Mouse (Mus musculus): ENCODE data around the gene Rragd. TPM values are rescaled to one million over a fixed set of nuclear protein-coding genes. Genes with fewer than 3 reads are reported as not detected.

Rragd gene
- polyA plus RNA-seq, 1 experiment from 2014 or later, result 1.7 TPM

DNA sequence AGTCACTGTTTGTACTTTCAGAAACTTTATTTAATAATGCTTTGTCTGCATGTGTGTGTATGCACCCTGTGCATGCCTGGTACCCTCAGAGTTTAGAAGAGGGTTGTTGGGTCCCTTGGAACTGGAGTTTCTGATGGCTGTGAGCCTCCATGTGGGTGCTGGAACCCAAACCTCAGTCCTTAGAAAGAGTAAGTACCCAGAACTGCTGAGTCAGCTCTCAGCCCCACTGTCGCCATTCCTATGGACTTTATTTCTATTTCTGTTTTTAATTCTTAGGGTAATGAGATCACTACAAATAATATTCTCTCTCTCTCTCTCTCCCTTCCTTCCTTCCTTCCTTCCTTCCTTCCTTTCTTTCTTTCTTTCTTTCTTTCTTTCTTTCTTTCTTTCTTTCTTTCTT, 27.2 kb downstream of the Rragd start:
- DNase-seq (no peak), ATAC-seq (no peak)
- 74% methylated on average over 1 of the region's 1 CpGs for WGBS (ENCODE audit: insufficient replicate concordance)
- Histone ChIP-seq H3K4me1 (ENCODE audit: insufficient read depth) (no peaks in the 10 kb centered on the region), H3K36me3 (replicated peaks; ENCODE audit: insufficient read depth, low read length) (no peaks in the 10 kb centered on the region), H3K4me3 (ENCODE audit: low read depth, low read length) (no peak overlapping the region), H3K27ac (ENCODE audit: low read depth) (no peak overlapping the region), H3K9ac (replicated peaks) (no peak overlapping the region), H3K9me3 (ENCODE audit: low read length) (no peaks in the 10 kb centered on the region), H3K27me3 (ENCODE audit: insufficient read depth, low read length) (no peaks in the 10 kb centered on the region), H3K4me2 (ENCODE audit: low read depth, low read length) (no peak overlapping the region)
- TF ChIP-seq EP300 (IDR thresholded peaks at IDR 0.05; ENCODE audit: low read depth), result no peak
- TF ChIP-seq CTCF (IDR thresholded peaks at IDR 0.05; ENCODE audit: low read depth), result no peak

DNA sequence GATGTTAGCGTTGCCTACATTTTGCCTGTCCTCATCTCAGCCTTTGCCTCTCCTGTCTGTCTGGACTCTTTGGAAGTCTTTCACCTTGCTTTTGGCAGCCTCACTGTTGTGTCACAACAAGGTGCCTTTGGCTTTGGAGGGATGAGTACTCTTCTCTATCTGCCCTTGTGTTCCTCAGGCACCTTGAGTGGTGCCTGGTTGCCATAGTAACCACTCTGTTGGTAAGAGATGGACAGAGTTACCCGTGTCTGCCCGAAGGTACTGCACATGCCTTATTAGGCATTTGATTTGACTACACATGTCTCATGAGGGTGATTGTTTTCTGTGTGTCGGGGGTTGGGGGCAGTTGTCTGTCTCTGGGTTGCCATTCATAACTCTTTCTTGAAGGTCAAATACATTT, 29.6 kb downstream of the Rragd start:
- H3K4me3 ChIP-seq (ENCODE audit: low read depth, low read length), result no peak overlapping the region
- H3K27me3 ChIP-seq (ENCODE audit: insufficient read depth, low read length), result no peaks in the 10 kb centered on the region
- H3K9ac ChIP-seq (replicated peaks), result no peak overlapping the region
- DNase-seq, result no peak
- 78% methylated on average over 4 of the region's 4 CpGs for WGBS (ENCODE audit: insufficient replicate concordance)
- no peaks in the 10 kb centered on the region for H3K36me3 ChIP-seq (replicated peaks; ENCODE audit: insufficient read depth, low read length)
- no peak overlapping the region for H3K27ac ChIP-seq (ENCODE audit: low read depth)
- H3K4me1 ChIP-seq (ENCODE audit: insufficient read depth), result no peaks in the 10 kb centered on the region
- no peak for TF ChIP-seq CTCF (IDR thresholded peaks at IDR 0.05; ENCODE audit: low read depth)
- no peak for TF ChIP-seq EP300 (IDR thresholded peaks at IDR 0.05; ENCODE audit: low read depth)
- no peak for ATAC-seq
- H3K4me2 ChIP-seq (ENCODE audit: low read depth, low read length), result no peak overlapping the region
- no peaks in the 10 kb centered on the region for H3K9me3 ChIP-seq (ENCODE audit: low read length)

DNA sequence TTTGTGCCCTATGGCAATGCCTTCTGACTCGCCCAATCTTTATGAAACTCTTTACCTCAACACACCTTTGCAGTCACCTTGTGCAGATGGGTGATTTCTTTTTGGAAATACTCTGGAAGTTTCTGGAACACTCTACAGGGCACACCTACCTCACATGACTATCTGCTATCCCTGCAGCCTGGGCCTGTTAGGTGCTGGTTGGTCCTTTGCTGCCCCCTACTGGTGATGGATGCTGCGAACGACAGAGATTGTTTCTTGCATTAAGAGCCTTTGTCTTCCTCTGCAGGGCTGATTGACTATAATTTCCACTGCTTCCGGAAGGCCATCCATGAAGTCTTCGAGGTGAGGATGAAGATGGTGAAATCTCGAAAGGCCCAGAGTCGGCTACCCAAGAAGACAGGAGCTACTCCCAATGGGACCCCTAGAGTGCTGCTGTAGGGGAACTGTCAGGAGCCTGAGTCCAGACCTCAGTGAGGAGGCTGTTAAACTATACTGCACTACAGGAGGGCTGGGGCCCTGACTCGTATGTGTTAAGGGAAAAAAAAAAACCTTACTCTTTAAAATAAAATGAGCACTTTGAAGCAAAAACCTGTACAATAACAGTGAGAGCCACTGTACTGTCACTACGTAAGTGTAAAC, 35.6 kb downstream of the Rragd start:
- 38% methylated on average over 9 of the region's 9 CpGs for WGBS (ENCODE audit: insufficient replicate concordance)
- DNase-seq (peak; percentile 90), ATAC-seq (peak; percentile 68)
- H3K27ac ChIP-seq (ENCODE audit: low read depth), result no peak overlapping the region
- TF ChIP-seq EP300 (IDR thresholded peaks at IDR 0.05; ENCODE audit: low read depth) (no peak), CTCF (IDR thresholded peaks at IDR 0.05; ENCODE audit: low read depth) (peak; percentile 99)
- H3K4me1 ChIP-seq (ENCODE audit: insufficient read depth), result no peaks in the 10 kb centered on the region
- H3K9ac ChIP-seq (replicated peaks), result no peak overlapping the region
- no peak overlapping the region for H3K4me3 ChIP-seq (ENCODE audit: low read depth, low read length)
- no peaks in the 10 kb centered on the region for H3K27me3 ChIP-seq (ENCODE audit: insufficient read depth, low read length)
- H3K36me3 ChIP-seq (replicated peaks; ENCODE audit: insufficient read depth, low read length), result no peaks in the 10 kb centered on the region
- H3K9me3 ChIP-seq (ENCODE audit: low read length), result no peaks in the 10 kb centered on the region
- no peak overlapping the region for H3K4me2 ChIP-seq (ENCODE audit: low read depth, low read length)

DNA sequence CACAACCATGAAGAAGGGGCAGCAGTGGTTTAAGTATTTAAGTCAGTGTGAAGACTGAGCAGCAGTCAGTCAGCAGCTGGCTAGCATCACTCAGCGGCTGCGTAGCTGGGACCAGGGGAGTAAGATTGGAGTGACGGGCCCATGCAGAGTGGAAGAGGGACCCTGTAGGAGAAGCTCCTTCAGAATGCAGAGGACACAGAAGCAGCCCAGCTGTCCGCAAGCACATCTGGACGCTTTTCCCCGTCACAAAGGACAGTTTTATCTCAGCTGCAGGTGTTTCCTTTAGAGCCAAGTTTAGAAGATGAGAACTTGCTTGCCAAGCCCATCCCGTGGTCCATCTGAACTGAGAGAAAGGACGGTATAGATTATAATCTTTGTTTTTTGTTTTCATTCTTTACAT, 41.6 kb downstream of the Rragd start:
- 0 out of 2 replicates have a peak, but pooled peaks cover 2% of the 10 kb centered on the region for H3K4me1 ChIP-seq (ENCODE audit: insufficient read depth)
- H3K27ac ChIP-seq (ENCODE audit: low read depth), result no peak overlapping the region
- H3K9me3 ChIP-seq (ENCODE audit: low read length), result no peaks in the 10 kb centered on the region
- DNase-seq, result no peak
- TF ChIP-seq EP300 (IDR thresholded peaks at IDR 0.05; ENCODE audit: low read depth) (no peak), CTCF (IDR thresholded peaks at IDR 0.05; ENCODE audit: low read depth) (no peak)
- H3K36me3 ChIP-seq (replicated peaks; ENCODE audit: insufficient read depth, low read length), result peaks cover 4% of the 10 kb centered on the region
- no peak overlapping the region for H3K9ac ChIP-seq (replicated peaks)
- no peaks in the 10 kb centered on the region for H3K27me3 ChIP-seq (ENCODE audit: insufficient read depth, low read length)
- WGBS (ENCODE audit: insufficient replicate concordance), result 57% methylated on average over 8 of the region's 8 CpGs
- no peak overlapping the region for H3K4me2 ChIP-seq (ENCODE audit: low read depth, low read length)
- no peak overlapping the region for H3K4me3 ChIP-seq (ENCODE audit: low read depth, low read length)
- no peak for ATAC-seq

DNA sequence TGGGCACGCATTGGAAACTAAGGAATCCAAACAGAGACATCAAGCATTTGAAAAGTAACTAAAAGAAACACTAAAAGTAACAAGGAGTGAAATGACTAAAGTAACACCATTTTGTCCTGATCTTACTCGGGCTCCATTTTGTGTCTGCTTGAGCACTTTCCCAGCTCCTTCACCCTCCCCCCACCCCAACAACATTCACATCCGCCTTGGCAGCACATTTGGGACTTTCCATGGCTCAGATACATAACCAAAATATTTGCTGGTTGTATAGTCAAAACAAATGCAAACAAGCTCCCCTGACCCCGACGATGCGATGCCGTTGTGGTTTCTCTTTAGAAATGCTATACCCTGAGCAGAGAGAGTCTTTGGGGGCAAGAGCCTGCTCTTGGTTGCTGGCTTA, 46.3 kb downstream of the Rragd start:
- no peaks in the 10 kb centered on the region for H3K9me3 ChIP-seq (ENCODE audit: low read length)
- TF ChIP-seq CTCF (IDR thresholded peaks at IDR 0.05; ENCODE audit: low read depth) (no peak), EP300 (IDR thresholded peaks at IDR 0.05; ENCODE audit: low read depth) (no peak)
- H3K9ac ChIP-seq (replicated peaks), result no peak overlapping the region
- DNase-seq, result no peak
- H3K36me3 ChIP-seq (replicated peaks; ENCODE audit: insufficient read depth, low read length), result peaks cover 4% of the 10 kb centered on the region
- no peak for ATAC-seq
- no peak overlapping the region for H3K4me2 ChIP-seq (ENCODE audit: low read depth, low read length)
- H3K4me3 ChIP-seq (ENCODE audit: low read depth, low read length), result no peak overlapping the region
- WGBS (ENCODE audit: insufficient replicate concordance), result 85% methylated on average over 7 of the region's 7 CpGs
- H3K27ac ChIP-seq (ENCODE audit: low read depth), result no peak overlapping the region
- H3K27me3 ChIP-seq (ENCODE audit: insufficient read depth, low read length), result no peaks in the 10 kb centered on the region
- H3K4me1 ChIP-seq (ENCODE audit: insufficient read depth), result peaks cover 21% of the 10 kb centered on the region

DNA sequence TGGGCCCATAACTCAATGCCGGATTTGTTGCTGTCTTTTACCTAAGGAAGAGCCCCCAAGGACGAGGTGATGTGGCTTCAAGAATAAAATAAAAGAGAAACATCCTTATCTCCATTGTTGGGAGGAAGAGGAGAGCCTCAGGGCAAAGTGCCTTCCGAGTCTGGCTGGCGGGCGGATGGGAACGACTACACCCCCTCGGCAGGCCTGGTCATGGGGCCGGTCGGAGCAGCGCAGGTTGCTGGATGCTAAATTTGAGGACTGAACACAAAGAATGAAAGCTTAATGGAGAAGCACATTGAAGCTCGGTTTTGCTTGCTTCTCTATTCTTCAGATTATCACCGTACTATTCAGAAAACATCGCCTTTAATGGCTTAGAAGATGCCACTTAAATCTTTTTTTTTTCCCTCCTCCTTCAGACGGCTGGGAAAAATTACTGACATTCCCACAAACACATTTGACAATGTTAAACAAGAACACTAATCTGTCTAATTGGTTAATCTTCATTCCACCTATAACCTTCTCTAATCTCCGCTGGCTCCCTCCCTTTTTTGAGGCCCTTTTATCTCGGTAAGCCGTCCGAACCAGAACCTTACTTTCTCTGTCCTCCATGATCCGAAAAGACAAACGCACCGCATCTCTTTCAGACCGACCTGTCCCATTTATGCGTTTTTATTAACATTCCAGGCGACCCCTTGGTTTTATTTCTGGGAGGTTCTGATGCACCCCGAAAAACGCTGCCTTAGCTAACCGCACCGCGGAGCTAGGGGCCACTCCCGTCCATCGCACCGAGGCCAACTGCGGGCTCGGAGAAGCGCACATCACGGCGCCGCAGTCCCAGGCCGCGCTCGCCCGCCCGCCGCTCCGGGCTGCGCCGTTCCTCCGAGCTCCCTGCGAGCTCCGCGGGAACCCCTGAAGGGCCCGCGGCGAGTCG, 47.7 kb downstream of the Rragd start:
- Histone ChIP-seq H3K27ac (ENCODE audit: low read depth) (peak overlapping the region; percentile 97), H3K9ac (replicated peaks) (peak overlapping the region; percentile 98), H3K27me3 (ENCODE audit: insufficient read depth, low read length) (no peaks in the 10 kb centered on the region), H3K4me2 (ENCODE audit: low read depth, low read length) (peak overlapping the region; percentile 86), H3K4me3 (ENCODE audit: low read depth, low read length) (peak overlapping the region; percentile 89), H3K36me3 (replicated peaks; ENCODE audit: insufficient read depth, low read length) (peaks cover 4% of the 10 kb centered on the region), H3K9me3 (ENCODE audit: low read length) (peaks cover 3% of the 10 kb centered on the region; the same call in 1 of the 2 replicates), H3K4me1 (ENCODE audit: insufficient read depth) (peaks cover 23% of the 10 kb centered on the region)
- ATAC-seq, result peak; percentile 66
- TF ChIP-seq CTCF (IDR thresholded peaks at IDR 0.05; ENCODE audit: low read depth), result no peak
- TF ChIP-seq EP300 (IDR thresholded peaks at IDR 0.05; ENCODE audit: low read depth), result no peak
- 5% methylated on average over 55 of the region's 55 CpGs for WGBS (ENCODE audit: insufficient replicate concordance)
- DNase-seq, result peak; percentile 48

Data from liver, postnatal 0 days (tissue).